Mouse (Mus musculus) liver, postnatal 0 days (tissue): Measurements from ENCODE around the gene Zfp212.

Source experiments
- CTCF ChIP-seq: sonication (generic); IDR thresholded peaks from 2 replicates; pipeline ENCODE4 v1.5.1; 2016; ENCODE audit warnings: antibody characterized with exemption, low read depth
- EP300 ChIP-seq: IDR thresholded peaks from 2 replicates; pipeline ENCODE4 v1.6.1; 2016; ENCODE audit warnings: antibody characterized with exemption, low read depth, mild to moderate bottlenecking

DNA sequence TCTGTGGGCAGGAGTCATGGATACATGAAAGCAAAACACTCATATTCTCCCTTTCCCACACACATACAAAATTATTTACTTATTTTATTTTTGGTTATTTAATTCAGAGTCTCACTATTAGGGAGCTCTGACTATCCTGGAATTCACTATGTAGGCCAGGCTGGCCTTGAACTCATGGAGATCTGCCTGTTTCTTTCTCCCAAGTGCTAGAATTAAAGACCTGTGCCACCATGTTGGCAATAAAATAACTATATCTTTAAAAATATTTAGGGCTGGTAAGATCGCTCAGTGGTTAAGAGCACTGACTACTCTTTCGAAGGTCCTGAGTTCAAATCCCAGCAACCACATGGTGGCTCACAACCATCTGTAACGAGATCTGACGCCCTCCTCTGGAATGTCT is 27.1 kb downstream of the Zfp212 start:
- TF ChIP-seq CTCF: no peak
- TF ChIP-seq EP300: no peak
